ENCODE assay signal across 20 mouse cellular contexts in genomic region chr13:67527049-67527730, GRCm38 (mm10). TPM values are rescaled to one million over a fixed set of nuclear protein-coding genes. Genes with fewer than 3 reads are reported as not detected.
"Had no signal": no experiment of that assay in that cellular context is flagged by ENCODE, and none has a peak within 500 bp of the region (broad histone marks: within the 10 kb centered on the region; RNA-seq: fewer than 3 reads in every experiment).

No protein-coding gene starts in this region.

- H3K36me3 ChIP-seq: limb, embryonic 12.5 days; neural tube, embryonic 12.5 days had no signal

- H3K9me3 ChIP-seq: limb, embryonic 12.5 days; neural tube, embryonic 12.5 days had no signal

- H3K9ac ChIP-seq: limb, embryonic 12.5 days; neural tube, embryonic 12.5 days had no signal

- ATAC-seq: lung, postnatal 0 days had no signal

- DNase-seq: kidney, adult 8-10 months; kidney, postnatal 25 days; layer of hippocampus, adult 9-11 months; layer of hippocampus, postnatal 36 days; liver; lung, adult 2 months; lung, postnatal 4 days; midbrain, embryonic 14.5 days; retina, postnatal 1 day; right cerebral cortex, postnatal 4 days; spleen, adult 18-20 months; thymus, postnatal 4 days had no signal

- H3K27me3 ChIP-seq: limb, embryonic 12.5 days; neural tube, embryonic 12.5 days had no signal

- H3K27ac ChIP-seq: limb, embryonic 12.5 days; liver, embryonic 14.5 days; neural tube, embryonic 12.5 days had no signal

RNA-seq across cellular contexts. Expression of gene Gm26965, which starts 1.2 kb away (rescaled TPM):
- total RNA-seq: megakaryocyte-erythroid progenitor cell, adult 5-6 weeks had no signal
- polyA plus RNA-seq: kidney, embryonic 16.5 days; liver, embryonic 14.5 days; lung, adult 2 months; neural tube, embryonic 12.5 days; stomach, embryonic 14.5 days; thymus, postnatal 0 days had no signal
